Mouse (Mus musculus) heart, adult 2 months (tissue): ENCODE measurements around the gene Adssl1. TPM values are rescaled to one million over a fixed set of nuclear protein-coding genes. Genes with fewer than 3 reads are reported as not detected.
A peak's percentile ranks its signal among the peaks of the same experiment; 100 is the strongest.

ENCODE experiments used
- DNase-seq, 2 experiments: peaks; one replicate each; pipeline ENCODE4 v3.0.0; 2021
- H3K27ac ChIP-seq: fragments of 200-600 bp; 2 replicates; pipeline ENCODE4 v1.8.1; 2022
- H3K27me3 ChIP-seq: fragments of 200-500 bp; 2 replicates; pipeline ENCODE4 v1.6.1; 2012; ENCODE audit warnings: mild to moderate bottlenecking, low read length, inconsistent platforms, mixed read lengths; ENCODE audit not compliant: control insufficient read depth, insufficient read depth
- H3K36me3 ChIP-seq: fragments of 200-500 bp; 2 replicates; pipeline ENCODE4 v1.6.1; 2012; ENCODE audit warnings: low read length, inconsistent platforms; ENCODE audit not compliant: control insufficient read depth, insufficient read depth
- H3K4me1 ChIP-seq: fragments of 200-500 bp; 2 replicates; pipeline ENCODE4 v1.6.1; 2011; ENCODE audit warnings: low read length; ENCODE audit not compliant: control insufficient read depth, insufficient read depth
- H3K4me3 ChIP-seq: fragments of 200-600 bp; 2 replicates; pipeline ENCODE4 v1.8.1; 2022
- H3K79me2 ChIP-seq: fragments of 200-500 bp; replicated peaks from 2 replicates; pipeline ENCODE4 v1.6.1; 2012; ENCODE audit warnings: mild to moderate bottlenecking, inconsistent platforms, low read length, moderate library complexity, mixed read lengths; ENCODE audit not compliant: control insufficient read depth, insufficient read depth
- H3K9ac ChIP-seq: fragments of 200-500 bp; 2 replicates; pipeline ENCODE4 v1.6.1; 2012; ENCODE audit warnings: low read depth, mild to moderate bottlenecking, control low read depth, inconsistent platforms, low read length, mixed read lengths
- CTCF ChIP-seq: fragments of 200-600 bp; IDR thresholded peaks from 2 replicates; pipeline ENCODE4 v1.8.1; 2022; ENCODE audit warnings: antibody characterized with exemption, mild to moderate bottlenecking, moderate library complexity
- EP300 ChIP-seq: fragments of 200-500 bp; IDR thresholded peaks from 2 replicates; pipeline ENCODE4 v1.6.1; 2011; ENCODE audit warnings: low read depth, low read length, control low read depth; ENCODE audit not compliant: insufficient read depth
- POLR2A ChIP-seq: fragments of 200-500 bp; IDR thresholded peaks from 2 replicates; pipeline ENCODE4 v1.6.1; 2011; ENCODE audit warnings: mild to moderate bottlenecking, low read depth, low read length, control low read depth; ENCODE audit not compliant: insufficient read depth
- WGBS: fragments of 180-500 bp; shearing (Covaris S2); methylation state at CpG from one replicate; pipeline ENCODE4 v1.1.7; 2018; 5-methylcytosine and 5-hydroxymethylcytosine counted together
- intact Hi-C: fragments of 180-260 bp; cut with DNase I; formaldehyde crosslinking; loops from one replicate; pipeline ENCODE4 v1.15.1; 2025
- polyA plus RNA-seq: library from polyadenylated mRNA; depleted of rRNA; stranded (reverse); fragments of >200 nt; gene quantifications from 2 replicates; pipeline ENCODE4 v1.2.3, GENCODE M21; 2012
- total RNA-seq, 2 experiments: library from RNA; stranded (reverse); gene quantifications; 2 replicates each; pipeline ENCODE4 v1.2.3; 2021

Adssl1 gene
- total and polyA plus RNA-seq, 3 experiments: 98.2 to 173 (median 150) TPM

GRCm38 (mm10) chr12:112664124-112664523, 44.3 kb downstream of the Adssl1 start:
- peaks cover 34% of the 10 kb centered on the region for H3K4me1 ChIP-seq
- intact Hi-C loops: no loop called here
- no peak for TF ChIP-seq CTCF
- no peak for TF ChIP-seq POLR2A
- TF ChIP-seq EP300: no peak
- H3K9ac ChIP-seq: no peak overlapping the region
- peaks cover 19% of the 10 kb centered on the region for H3K79me2 ChIP-seq
- DNase-seq: no peak
- peaks cover 2% of the 10 kb centered on the region; the same call in 1 of the 2 replicates for H3K36me3 ChIP-seq
- H3K27ac ChIP-seq: no peak overlapping the region
- H3K4me3 ChIP-seq: no peak overlapping the region
- no peaks in the 10 kb centered on the region for H3K27me3 ChIP-seq
- WGBS: 52% methylated on average over 2 of the region's 2 CpGs

- no peak overlapping the region for H3K27ac ChIP-seq
- intact Hi-C loops: no loop called here
- no peak overlapping the region for H3K9ac ChIP-seq
- peaks cover 2% of the 10 kb centered on the region; the same call in 1 of the 2 replicates for H3K36me3 ChIP-seq
- TF ChIP-seq POLR2A: no peak
- TF ChIP-seq CTCF: no peak
- TF ChIP-seq EP300: no peak
- peaks cover 36% of the 10 kb centered on the region for H3K4me1 ChIP-seq
- no peak for DNase-seq
- no peak overlapping the region for H3K4me3 ChIP-seq
- WGBS: 51% methylated on average over 5 of the region's 5 CpGs
- H3K79me2 ChIP-seq: peaks cover 22% of the 10 kb centered on the region
- H3K27me3 ChIP-seq: no peaks in the 10 kb centered on the region
Observed at GRCm38 (mm10) chr12:112664656-112665055, 44.8 kb downstream of the Adssl1 start.

GRCm38 (mm10) chr12:112665445-112665844, 45.6 kb downstream of the Adssl1 start:
- TF ChIP-seq CTCF (no peak), EP300 (no peak), POLR2A (no peak)
- intact Hi-C loops: no loop called here
- WGBS: 22% methylated on average over 18 of the region's 18 CpGs
- H3K79me2 ChIP-seq: peaks cover 23% of the 10 kb centered on the region
- peak overlapping the region; percentile 32 for H3K9ac ChIP-seq
- peak; percentile 72 to 73 for DNase-seq
- peaks cover 2% of the 10 kb centered on the region for H3K36me3 ChIP-seq
- H3K4me3 ChIP-seq: no peak overlapping the region; the same call in 1 of the 2 replicates
- no peaks in the 10 kb centered on the region for H3K27me3 ChIP-seq
- H3K4me1 ChIP-seq: peaks cover 42% of the 10 kb centered on the region
- H3K27ac ChIP-seq: peak overlapping the region; percentile 45; the same call in 1 of the 2 replicates

GRCm38 (mm10) chr12:112665881-112666544, 46.2 kb downstream of the Adssl1 start:
- 51% methylated on average over 9 of the region's 9 CpGs for WGBS
- peaks cover 6% of the 10 kb centered on the region for H3K36me3 ChIP-seq

GRCm38 (mm10) chr12:112667619-112668297, 47.9 kb downstream of the Adssl1 start:
- no peaks in the 10 kb centered on the region for H3K27me3 ChIP-seq
- WGBS: 19% methylated on average over 10 of the region's 10 CpGs
- peak; percentile 71 to 81 for DNase-seq
- no peak overlapping the region; the same call in 1 of the 2 replicates for H3K4me3 ChIP-seq
- TF ChIP-seq EP300 (peak; percentile 84), CTCF (no peak), POLR2A (no peak)
- peak overlapping the region; percentile 21 for H3K9ac ChIP-seq
- H3K79me2 ChIP-seq: peaks cover 28% of the 10 kb centered on the region
- H3K36me3 ChIP-seq: peaks cover 10% of the 10 kb centered on the region
- intact Hi-C loops: no loop called here
- peak overlapping the region; percentile 74 for H3K27ac ChIP-seq
- H3K4me1 ChIP-seq: peaks cover 58% of the 10 kb centered on the region

More at GRCm38 (mm10) chr12:112665881-112666544, 46.2 kb downstream of the Adssl1 start:
- peak overlapping the region; percentile 45; the same call in 1 of the 2 replicates for H3K27ac ChIP-seq
- peaks cover 23% of the 10 kb centered on the region for H3K79me2 ChIP-seq
- intact Hi-C loops: no loop called here
- H3K27me3 ChIP-seq: no peaks in the 10 kb centered on the region
- peak overlapping the region; percentile 29 for H3K9ac ChIP-seq
- DNase-seq: peak in 1 of 2 experiments; percentile 51
- H3K4me3 ChIP-seq: no peak overlapping the region; the same call in 1 of the 2 replicates
- 0 out of 2 replicates have a peak, but pooled peaks have one; percentile 19 for TF ChIP-seq EP300
- no peak for TF ChIP-seq POLR2A
- TF ChIP-seq CTCF: peak; percentile 43
- peaks cover 45% of the 10 kb centered on the region for H3K4me1 ChIP-seq
